Mouse (Mus musculus) erythroblast, embryonic 14.5 days (primary cell): Measurements from ENCODE around the gene Flt3. TPM values are rescaled to one million over a fixed set of nuclear protein-coding genes. Genes with fewer than 3 reads are reported as not detected.

Source experiments
- H3K27me3 ChIP-seq: 2 replicates; pipeline ENCODE4 v1.6.1; 2012; ENCODE audit warnings: inconsistent platforms; ENCODE audit not compliant: control insufficient read depth
- H3K36me3 ChIP-seq: 2 replicates; pipeline ENCODE4 v1.6.1; 2012; ENCODE audit warnings: mild to moderate bottlenecking, inconsistent platforms; ENCODE audit not compliant: control insufficient read depth
- H3K4me1 ChIP-seq: 2 replicates; pipeline ENCODE4 v1.6.1; 2012; ENCODE audit warnings: inconsistent platforms; ENCODE audit not compliant: control insufficient read depth
- H3K4me3 ChIP-seq: replicated peaks from 2 replicates; pipeline ENCODE3; 2012; ENCODE audit warnings: moderate library complexity, mild to moderate bottlenecking, inconsistent platforms
- H3K9me3 ChIP-seq: 2 replicates; pipeline ENCODE4 v1.6.1; 2012; ENCODE audit warnings: low read length, inconsistent platforms, mixed read lengths; ENCODE audit not compliant: control insufficient read depth
- GATA1 ChIP-seq: IDR thresholded peaks from 2 replicates; pipeline ENCODE4 v1.6.1; 2012; ENCODE audit warnings: low read length, inconsistent platforms, mixed read lengths
- TAL1 ChIP-seq: IDR thresholded peaks from 3 replicates; pipeline ENCODE4 v1.6.1; 2012; ENCODE audit warnings: low read length, inconsistent platforms, mixed read lengths
- polyA plus RNA-seq: library from polyadenylated mRNA; stranded (reverse); fragments of >175 nt; gene quantifications from 2 replicates; pipeline ENCODE4 v1.2.3, GENCODE M21; 2012

Flt3 gene
- polyA plus RNA-seq, 1 experiment, result 0.01 TPM

- Histone ChIP-seq H3K4me1 (no peaks in the 10 kb centered on the region), H3K36me3 (no peaks in the 10 kb centered on the region), H3K9me3 (peaks cover 2% of the 10 kb centered on the region; the same call in 1 of the 2 replicates), H3K27me3 (no peaks in the 10 kb centered on the region; the same call in 1 of the 2 replicates), H3K4me3 (no peak overlapping the region)
- TF ChIP-seq GATA1 (no peak), TAL1 (no peak)
Observed at GRCm38 (mm10) chr5:147325931-147326330, 74.4 kb downstream of the Flt3 start.

- H3K27me3 ChIP-seq, result peaks cover 6% of the 10 kb centered on the region
- TF ChIP-seq GATA1, result no peak
- TF ChIP-seq TAL1, result no peak
- no peak overlapping the region for H3K4me3 ChIP-seq
- H3K9me3 ChIP-seq, result peaks cover 2% of the 10 kb centered on the region; the same call in 1 of the 2 replicates
- no peaks in the 10 kb centered on the region for H3K36me3 ChIP-seq
- no peaks in the 10 kb centered on the region for H3K4me1 ChIP-seq
Observed at GRCm38 (mm10) chr5:147323237-147323917, 76.9 kb downstream of the Flt3 start.

- Histone ChIP-seq H3K4me1 (no peaks in the 10 kb centered on the region), H3K9me3 (no peaks in the 10 kb centered on the region), H3K27me3 (peaks cover 18% of the 10 kb centered on the region), H3K4me3 (no peak within 1 kb of the TSS), H3K36me3 (no peaks in the 10 kb centered on the region)
- no peak for TF ChIP-seq GATA1
- no peak for TF ChIP-seq TAL1
Observed at GRCm38 (mm10) chr5:147322183-147322582, 78.1 kb downstream of the Flt3 start, which contains the start of gene Urad. Gene Urad (minus strand): TSS chr5:147322440.

- Histone ChIP-seq H3K4me3 (no peak overlapping the region), H3K9me3 (no peaks in the 10 kb centered on the region), H3K4me1 (no peaks in the 10 kb centered on the region; the same call in 1 of the 2 replicates), H3K36me3 (no peaks in the 10 kb centered on the region), H3K27me3 (peaks cover 43% of the 10 kb centered on the region)
- no peak for TF ChIP-seq TAL1
- no peak for TF ChIP-seq GATA1
Observed at GRCm38 (mm10) chr5:147319653-147320052, 80.6 kb downstream of the Flt3 start.

DNA sequence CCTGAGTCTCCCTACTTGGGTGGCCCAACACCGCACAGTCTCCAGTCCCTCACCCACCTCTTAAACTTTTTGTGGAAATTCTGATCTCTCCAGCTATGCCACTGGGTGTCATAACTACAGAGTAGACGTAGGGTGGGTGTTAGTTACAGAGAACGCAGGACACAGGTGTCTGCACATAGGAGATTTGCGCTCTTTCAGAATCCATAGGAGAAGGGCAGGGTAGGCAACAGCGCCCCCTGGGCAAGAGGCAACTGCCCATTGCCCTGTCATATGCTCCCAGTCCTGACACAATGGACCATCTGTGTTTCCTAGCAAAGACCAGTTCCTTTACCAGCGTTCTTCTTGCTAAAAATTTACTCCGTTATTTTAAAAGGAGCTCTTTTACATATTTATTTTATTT lies 82.3 kb downstream of the Flt3 start:
- peaks cover 59% of the 10 kb centered on the region for H3K27me3 ChIP-seq
- H3K9me3 ChIP-seq, result no peaks in the 10 kb centered on the region
- H3K4me1 ChIP-seq, result no peaks in the 10 kb centered on the region; the same call in 1 of the 2 replicates
- H3K36me3 ChIP-seq, result no peaks in the 10 kb centered on the region
- H3K4me3 ChIP-seq, result no peak overlapping the region
- TF ChIP-seq GATA1 (no peak), TAL1 (no peak)

DNA sequence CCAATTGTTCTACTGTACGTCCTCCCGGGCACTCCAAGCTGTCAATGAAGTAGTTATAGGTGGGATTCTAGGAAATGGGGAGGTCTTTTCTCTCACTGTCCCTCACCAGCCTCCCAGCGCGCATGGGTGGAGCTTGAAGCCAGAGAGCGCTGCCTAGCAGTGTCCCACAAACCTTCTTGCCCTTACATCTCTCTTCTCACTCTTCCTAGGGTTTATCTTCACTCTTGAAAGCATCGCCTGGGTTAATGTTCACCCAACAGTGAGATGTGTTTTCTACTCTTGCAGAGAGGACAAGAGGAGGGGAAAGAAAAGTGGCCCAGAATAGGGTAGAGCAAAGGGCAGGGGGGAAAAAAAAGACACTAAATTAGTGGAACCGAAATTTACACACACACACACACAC lies 83.0 kb downstream of the Flt3 start:
- no peak for TF ChIP-seq GATA1
- TF ChIP-seq TAL1, result no peak
- Histone ChIP-seq H3K4me3 (no peak overlapping the region), H3K36me3 (no peaks in the 10 kb centered on the region), H3K4me1 (no peaks in the 10 kb centered on the region; the same call in 1 of the 2 replicates), H3K27me3 (peaks cover 64% of the 10 kb centered on the region), H3K9me3 (no peaks in the 10 kb centered on the region)

DNA sequence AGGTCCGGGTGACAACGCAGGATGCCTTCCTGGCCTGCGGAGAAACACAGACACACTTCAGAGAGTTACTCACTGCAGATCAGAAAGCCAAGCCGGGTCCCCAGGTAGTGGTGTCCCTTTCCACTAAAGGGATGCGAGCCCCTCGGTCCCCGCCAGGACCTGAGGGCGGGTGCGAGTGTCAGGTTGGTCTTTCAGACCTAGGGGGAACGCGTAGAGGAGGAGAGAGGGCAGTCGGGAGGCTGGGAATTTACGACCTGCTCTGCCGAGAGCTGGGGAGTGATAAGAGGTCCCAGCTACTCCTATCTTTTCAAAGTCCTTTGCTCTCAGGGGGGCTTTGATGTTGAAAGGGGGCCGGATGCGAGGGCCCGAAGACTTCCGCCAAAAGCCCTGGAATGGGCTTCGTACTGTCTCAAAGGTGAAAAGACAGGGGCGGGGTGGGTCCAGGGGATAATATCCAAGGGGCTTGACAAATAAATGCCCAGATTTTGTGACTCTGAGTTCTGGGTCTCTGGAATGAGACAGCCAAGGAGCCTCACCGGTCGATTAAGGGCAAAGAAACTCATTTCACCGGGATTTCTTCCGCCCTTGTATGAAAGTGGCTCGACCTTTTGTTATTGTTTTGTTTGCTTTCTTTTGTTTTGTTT lies 84.7 kb downstream of the Flt3 start:
- TF ChIP-seq TAL1, result no peak
- TF ChIP-seq GATA1, result no peak
- Histone ChIP-seq H3K9me3 (no peaks in the 10 kb centered on the region), H3K4me1 (no peaks in the 10 kb centered on the region; the same call in 1 of the 2 replicates), H3K4me3 (no peak overlapping the region), H3K27me3 (peaks cover 80% of the 10 kb centered on the region), H3K36me3 (no peaks in the 10 kb centered on the region)

- TF ChIP-seq TAL1 (no peak), GATA1 (no peak)
- no peaks in the 10 kb centered on the region for H3K9me3 ChIP-seq
- peaks cover 87% of the 10 kb centered on the region for H3K27me3 ChIP-seq
- H3K36me3 ChIP-seq, result no peaks in the 10 kb centered on the region
- no peaks in the 10 kb centered on the region; the same call in 1 of the 2 replicates for H3K4me1 ChIP-seq
- no peak overlapping the region for H3K4me3 ChIP-seq
Observed at GRCm38 (mm10) chr5:147314646-147315431, 85.5 kb downstream of the Flt3 start.
